Mouse (Mus musculus): Measurements from ENCODE around the gene Gm14288.
"Not testable (repeated sequence)": the region's sequence is repeated elsewhere in the genome, so short reads cannot be mapped to it uniquely, and the experiment has no call there.

Gm14288 gene

GRCm38 (mm10) chr2:175800993-175801392, at the start of gene Gm14288:
Gene Gm14288 (minus strand): TSS chr2:175801093.
- DNase-seq (ENCODE audit: low spot score in 2 of 2) = not testable (repeated sequence)

- DNase-seq (ENCODE audit: low spot score in 2 of 2) = not testable (repeated sequence)
Measured at GRCm38 (mm10) chr2:175741237-175741636, 59.7 kb downstream of the Gm14288 start, which contains the start of gene Gm2007. Gene Gm2007 (plus strand): TSS chr2:175741537.
